Mouse (Mus musculus) Patski (cell line): ENCODE data around the gene Acadvl. TPM values are rescaled to one million over a fixed set of nuclear protein-coding genes. Genes with fewer than 3 reads are reported as not detected.

Experiments used
- ATAC-seq: fragments of 100-300 bp; one replicate; pipeline ENCODE4 v1.8.0; 2021
- CTCF ChIA-PET: fragments of 350-600 bp; sonication (Branson Sonifier 250); formaldehyde crosslinking; loops from one replicate; lab custom pipeline; 2022; ENCODE audit warnings: inconsistent platforms; lab: Charles Lee
- POLR2A ChIA-PET: fragments of 350-600 bp; sonication (Branson Sonifier 250); formaldehyde crosslinking; loops from one replicate; lab custom pipeline; 2022; ENCODE audit warnings: antibody characterized with exemption, inconsistent platforms; lab: Charles Lee
- DNase-seq: peaks from one replicate; pipeline ENCODE4 v3.0.0-alpha.2; 2011; ENCODE audit warnings: low read depth, low spot score
- H3K27me3 ChIP-seq: fragments of 371-371 bp; one replicate; pipeline ENCODE4 v1.5.1; 2021
- CTCF ChIP-seq: fragments of 100-300 bp; IDR thresholded peaks from one replicate; pipeline ENCODE4 v1.5.1; 2021
- in situ Hi-C: fragments of 300-500 bp; cut with MboI; formaldehyde crosslinking; loops from 3 replicates; pipeline ENCODE4 v1.11.1; 2018; ENCODE audit warnings: low pct_unique_long_range_greater_than_20kb, mixed read lengths
- polyA plus RNA-seq: library from polyadenylated mRNA; unstranded; gene quantifications from one replicate; pipeline ENCODE4 v1.2.3, GENCODE M21; 2021

The Acadvl gene
- polyA plus RNA-seq, 1 experiment from 2014 or later, result 234 TPM

DNA sequence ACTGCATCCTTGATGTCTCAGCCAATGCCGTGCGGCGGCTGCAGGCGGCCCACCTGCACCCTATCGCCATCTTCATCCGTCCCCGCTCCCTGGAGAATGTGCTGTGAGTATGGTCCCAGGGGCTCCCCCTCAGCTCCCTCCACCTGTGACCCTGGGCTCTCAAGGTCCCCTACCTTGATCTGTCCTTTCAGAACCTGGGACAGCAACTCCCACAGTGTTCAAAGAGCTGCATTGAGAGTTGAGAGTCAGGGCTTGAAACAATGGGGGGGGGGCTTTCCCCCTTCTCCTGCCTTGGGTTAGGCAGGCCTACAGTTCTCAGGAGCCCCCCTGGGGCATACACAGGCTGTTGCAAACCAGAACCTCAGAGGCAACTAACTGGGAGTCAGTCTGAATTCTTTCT, 28.5 kb upstream of the Acadvl start:
- CTCF ChIA-PET, result interaction anchor here (0.6 to 1.2 kb wide), 2 partner anchors 9 to 12 kb away, joined by 3 read pairs; no protein-coding TSS in a partner anchor
- H3K27me3 ChIP-seq, result no peaks in the 10 kb centered on the region
- POLR2A ChIA-PET, result no interaction called here
- in situ Hi-C loops, result no loop called here
- no peak for DNase-seq
- no peak for TF ChIP-seq CTCF
- ATAC-seq, result no peak

GRCm38 (mm10) chr11:70042309-70043085, 27.3 kb upstream of the Acadvl start:
- CTCF ChIA-PET, result no interaction called here

GRCm38 (mm10) chr11:70040184-70040583, 25.0 kb upstream of the Acadvl start:
- in situ Hi-C loops, result no loop called here
- TF ChIP-seq CTCF, result no peak
- H3K27me3 ChIP-seq, result no peaks in the 10 kb centered on the region
- DNase-seq (no peak), ATAC-seq (no peak)
- POLR2A ChIA-PET, result interaction anchor here (0.6 kb wide), 2 partner anchors 44 to 229 kb away, joined by 3 read pairs; no protein-coding TSS in a partner anchor
- CTCF ChIA-PET, result interaction anchor here (1.1 kb wide), 1 partner anchor 15 kb away, joined by 3 read pairs; no protein-coding TSS in a partner anchor

More at GRCm38 (mm10) chr11:70042309-70043085, 27.3 kb upstream of the Acadvl start:
- H3K27me3 ChIP-seq, result no peaks in the 10 kb centered on the region
- POLR2A ChIA-PET, result interaction anchor here (0.6 kb wide), 1 partner anchor 311 kb away, joined by 3 read pairs; no protein-coding TSS in a partner anchor
- no peak for DNase-seq
- no peak for TF ChIP-seq CTCF
- ATAC-seq, result no peak
- in situ Hi-C loops, result no loop called here

DNA sequence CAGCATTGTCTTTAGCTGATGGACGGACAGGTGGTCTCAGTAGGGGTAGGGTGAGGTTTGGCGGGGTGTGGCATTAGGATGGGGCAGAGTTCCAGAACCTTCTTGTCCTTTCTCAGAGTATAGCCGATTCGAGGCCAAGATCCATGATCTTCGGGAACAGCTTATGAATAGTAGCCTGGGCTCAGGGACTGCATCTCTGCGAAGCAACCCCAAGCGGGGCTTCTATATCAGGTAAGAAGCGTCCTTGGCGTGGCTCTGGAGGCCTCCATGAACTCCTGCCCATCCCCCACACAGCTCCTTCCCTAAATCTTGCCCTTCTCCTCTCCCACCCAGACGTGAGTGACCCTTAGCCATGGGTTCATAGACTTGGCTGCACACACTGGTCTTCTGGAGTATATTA, 24.4 kb upstream of the Acadvl start:
- POLR2A ChIA-PET, result no interaction called here
- H3K27me3 ChIP-seq, result no peaks in the 10 kb centered on the region
- CTCF ChIA-PET, result interaction anchor here (1.1 kb wide), 1 partner anchor 16 kb away, joined by 3 read pairs; no protein-coding TSS in a partner anchor
- no peak for ATAC-seq
- no peak for TF ChIP-seq CTCF
- no peak for DNase-seq
- in situ Hi-C loops, result no loop called here

DNA sequence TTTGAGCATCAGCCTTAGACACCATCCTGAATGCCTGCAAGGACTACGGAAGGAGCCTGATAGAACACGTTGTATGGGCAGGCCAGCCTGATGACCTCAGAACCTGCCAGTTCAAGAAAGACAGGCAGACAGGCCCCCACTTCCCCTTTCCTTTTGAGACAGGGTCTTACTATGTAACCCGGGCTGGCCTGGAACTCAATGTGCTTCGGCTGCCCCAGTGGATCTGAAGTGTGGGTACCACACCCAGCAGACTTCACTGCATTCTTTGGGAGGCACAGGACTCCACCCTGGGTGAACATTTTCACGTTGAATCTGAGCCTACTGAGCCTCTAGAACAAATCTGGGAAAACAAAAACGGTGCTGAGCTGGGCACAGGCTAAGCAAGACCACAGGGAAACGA, 23.0 kb upstream of the Acadvl start:
- peak; percentile 42 for ATAC-seq
- in situ Hi-C loops, result no loop called here
- CTCF ChIA-PET, result interaction anchor here (1.4 kb wide), 1 partner anchor 16 kb away, joined by 4 read pairs; the partner anchor contains the start of gene Asgr1
- POLR2A ChIA-PET, result no interaction called here
- no peaks in the 10 kb centered on the region for H3K27me3 ChIP-seq
- no peak for TF ChIP-seq CTCF
- DNase-seq, result no peak

- ChIA-PET CTCF (no interaction called here), POLR2A (no interaction called here)
- no peaks in the 10 kb centered on the region for H3K27me3 ChIP-seq
- in situ Hi-C loops, result no loop called here
- no peak for TF ChIP-seq CTCF
- ATAC-seq (no peak), DNase-seq (no peak)
Measured at GRCm38 (mm10) chr11:70031321-70031670, 16.1 kb upstream of the Acadvl start.

DNA sequence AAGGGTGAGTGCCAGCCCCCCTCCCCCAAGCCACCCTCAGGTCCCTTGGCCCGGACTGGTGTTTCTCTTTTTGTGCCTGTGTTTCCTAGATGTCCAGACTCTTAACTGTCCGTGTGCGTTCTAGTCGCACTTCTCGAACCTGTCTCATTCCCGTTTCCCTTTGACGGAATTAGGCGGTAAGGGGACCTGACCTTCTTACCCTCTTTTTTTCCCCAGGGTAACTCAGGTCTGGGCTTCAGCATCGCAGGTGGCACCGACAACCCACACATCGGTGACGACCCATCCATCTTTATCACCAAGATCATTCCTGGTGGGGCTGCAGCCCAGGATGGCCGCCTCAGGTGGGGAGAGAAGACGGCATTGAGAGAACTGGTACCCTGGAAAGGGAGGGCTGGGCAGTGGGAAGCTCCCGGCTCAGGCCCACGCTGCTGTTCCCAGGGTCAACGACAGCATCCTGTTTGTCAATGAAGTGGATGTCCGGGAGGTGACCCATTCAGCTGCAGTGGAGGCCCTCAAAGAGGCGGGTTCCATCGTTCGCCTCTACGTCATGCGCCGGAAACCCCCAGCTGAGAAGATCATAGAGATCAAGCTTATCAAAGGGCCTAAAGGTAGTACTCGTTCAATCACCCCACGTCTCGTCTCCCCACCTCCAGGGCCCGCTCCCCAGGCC, 15.6 kb upstream of the Acadvl start:
- ChIA-PET POLR2A (no interaction called here), CTCF (no interaction called here)
- no peaks in the 10 kb centered on the region for H3K27me3 ChIP-seq
- in situ Hi-C loops, result no loop called here
- DNase-seq, result no peak
- no peak for ATAC-seq
- no peak for TF ChIP-seq CTCF

DNA sequence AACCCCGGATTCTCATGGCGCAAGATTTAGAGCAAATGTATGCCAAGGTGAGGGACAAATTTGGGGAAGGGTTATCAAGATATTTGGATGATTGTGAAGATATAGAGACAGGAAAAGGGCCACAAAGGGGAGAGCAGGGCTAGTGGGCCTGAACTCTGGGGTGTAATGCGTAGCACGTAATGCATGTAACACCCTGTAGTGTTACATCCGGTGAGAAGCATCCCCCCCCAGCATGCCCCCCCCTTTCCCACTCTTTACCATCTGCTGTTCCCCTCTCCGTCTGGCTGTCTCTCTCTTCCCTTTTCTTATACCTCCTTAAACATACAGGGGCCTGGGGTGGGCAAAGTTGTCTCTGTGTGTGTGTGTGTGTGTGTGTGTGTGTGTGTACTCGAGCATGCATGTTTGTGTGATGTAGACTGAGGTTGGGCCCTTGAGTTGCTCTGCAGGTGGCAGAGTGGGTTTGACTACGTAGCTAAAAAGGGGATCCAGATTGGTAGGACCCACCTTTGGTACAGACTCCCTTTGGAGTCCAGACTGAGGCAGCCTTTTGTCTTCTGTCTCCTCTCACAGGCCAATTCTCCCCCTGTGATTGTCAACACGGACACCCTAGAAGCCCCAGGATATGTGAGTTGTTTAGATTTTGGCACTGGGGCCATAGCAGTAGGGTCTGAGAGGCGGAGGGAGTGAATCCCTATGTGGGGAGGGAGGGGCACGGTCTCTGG, 14.8 kb upstream of the Acadvl start:
- in situ Hi-C loops, result no loop called here
- DNase-seq (no peak), ATAC-seq (no peak)
- ChIA-PET POLR2A (no interaction called here), CTCF (no interaction called here)
- H3K27me3 ChIP-seq, result no peaks in the 10 kb centered on the region
- TF ChIP-seq CTCF, result no peak

DNA sequence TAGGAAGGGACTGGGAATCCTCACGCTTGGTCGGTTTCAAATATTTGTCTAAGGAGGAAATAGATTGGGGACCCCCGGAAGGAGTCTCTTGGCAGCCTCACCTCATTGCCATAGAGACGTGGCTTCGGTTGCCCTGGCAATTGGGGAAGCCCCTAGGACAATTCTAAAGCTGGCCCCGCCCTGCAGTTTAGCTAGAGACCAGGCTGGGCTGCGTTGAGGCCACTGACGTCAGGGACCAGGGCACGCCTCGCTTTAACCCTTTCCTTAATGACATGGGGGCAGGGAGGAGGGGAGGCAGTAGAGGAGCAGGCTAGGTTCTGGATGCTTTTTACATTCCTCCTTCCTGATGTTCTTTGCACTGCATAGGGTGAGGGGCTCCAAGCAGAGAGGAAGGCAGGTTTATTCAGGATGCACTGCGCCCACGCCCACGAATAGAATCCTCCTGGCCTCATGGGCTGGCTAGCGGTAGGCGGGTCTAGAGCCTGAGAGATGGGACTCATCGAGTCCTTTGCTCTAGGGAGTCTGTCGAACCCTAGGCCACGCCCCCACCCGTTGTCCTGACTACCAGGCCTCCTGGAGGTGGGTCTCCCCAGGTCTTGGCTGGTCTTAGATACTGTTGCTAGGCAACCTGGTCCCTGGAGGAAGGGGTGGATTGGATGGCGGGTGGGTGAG, 14.1 kb upstream of the Acadvl start:
- CTCF ChIA-PET, result no interaction called here
- POLR2A ChIA-PET, result no interaction called here
- ATAC-seq, result peak; percentile 55
- in situ Hi-C loops, result no loop called here
- H3K27me3 ChIP-seq, result no peaks in the 10 kb centered on the region
- TF ChIP-seq CTCF, result no peak
- peak; percentile 85 for DNase-seq

DNA sequence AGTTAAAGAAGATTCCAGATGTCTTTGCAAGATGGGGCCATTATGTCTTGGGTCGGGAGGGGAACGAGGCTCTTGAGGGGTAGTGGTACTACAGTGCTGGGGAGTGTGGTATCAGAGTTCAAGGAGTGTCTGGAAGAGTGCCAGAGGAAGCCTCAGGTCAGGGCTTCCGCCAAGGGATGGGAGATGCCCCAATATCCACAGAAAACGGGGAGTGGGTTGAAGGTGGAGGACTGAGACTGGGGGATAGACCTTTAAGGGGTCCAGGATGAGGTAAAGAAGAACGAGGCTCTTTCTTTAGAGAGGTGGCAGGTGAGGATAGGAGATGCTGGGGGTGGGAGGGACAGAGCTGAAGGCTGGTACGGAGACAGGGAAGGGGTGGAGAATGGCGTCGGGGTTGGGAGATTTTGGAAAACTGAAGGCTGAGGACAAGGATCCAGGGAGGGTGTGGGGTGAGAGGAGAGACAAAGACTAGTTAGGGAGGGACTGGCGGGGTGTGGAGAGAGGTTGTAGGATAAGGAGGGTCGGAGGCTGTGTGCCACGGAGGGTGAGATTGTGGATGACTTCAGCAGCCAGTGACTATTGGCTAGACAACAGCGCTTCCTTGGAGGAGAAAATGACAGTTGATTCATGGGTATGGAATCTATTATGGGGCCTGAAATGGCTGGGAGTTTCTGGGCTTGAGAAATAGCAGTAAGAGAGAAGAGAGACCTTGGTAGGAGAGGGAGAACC, 13.4 kb upstream of the Acadvl start:
- no peak for DNase-seq
- POLR2A ChIA-PET, result interaction anchor here (1.0 kb wide), 1 partner anchor 32 kb away, joined by 3 read pairs; no protein-coding TSS in a partner anchor
- CTCF ChIA-PET, result no interaction called here
- in situ Hi-C loops, result no loop called here
- no peaks in the 10 kb centered on the region for H3K27me3 ChIP-seq
- TF ChIP-seq CTCF, result no peak
- peak; percentile 60 for ATAC-seq
